Mouse (Mus musculus): ENCODE results near the gene Wasf3. TPM values are rescaled to one million over a fixed set of nuclear protein-coding genes. Genes with fewer than 3 reads are reported as not detected.

Wasf3 gene
- polyA plus RNA-seq, 1 experiment from 2014 or later: 0.50 TPM

DNA sequence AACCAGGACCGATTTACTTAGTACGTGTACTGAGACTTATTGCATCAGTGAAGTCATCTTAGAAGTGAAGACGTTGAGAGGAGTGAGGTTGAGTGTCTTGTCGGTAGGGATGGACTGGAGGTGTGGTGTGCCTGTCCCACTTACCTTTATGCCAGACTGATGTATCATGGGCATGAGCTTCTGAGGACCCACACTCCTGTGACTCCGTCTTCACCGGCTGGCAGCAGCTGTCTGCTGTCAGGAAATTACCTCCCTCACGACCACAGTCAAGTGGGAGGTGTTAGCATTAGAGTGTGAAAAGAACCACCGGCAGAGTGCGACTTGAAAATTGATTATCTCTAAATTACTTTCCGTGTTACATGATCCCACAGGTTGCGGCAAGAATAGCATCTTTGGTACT, 34.0 kb upstream of the Wasf3 start:
- Histone ChIP-seq H3K27ac (replicated peaks) (no peak overlapping the region), H3K9ac (ENCODE audit: low read length) (no peak overlapping the region), H3K4me2 (replicated peaks; ENCODE audit: low read depth) (no peak overlapping the region), H3K9me3 (ENCODE audit: control insufficient read depth, low read length) (no peaks in the 10 kb centered on the region), H3K27me3 (ENCODE audit: control insufficient read depth, insufficient read depth, low read length) (no peaks in the 10 kb centered on the region), H3K4me3 (ENCODE audit: low read depth, low read length) (no peak overlapping the region), H3K36me3 (ENCODE audit: control insufficient read depth, insufficient read depth, low read length) (no peaks in the 10 kb centered on the region), H3K4me1 (replicated peaks; ENCODE audit: control insufficient read depth, insufficient read depth) (no peaks in the 10 kb centered on the region)
- TF ChIP-seq EP300 (optimal IDR thresholded peaks at IDR 0.05) (no peak), CTCF (IDR thresholded peaks at IDR 0.05; ENCODE audit: low read depth) (no peak)
- ATAC-seq (ENCODE audit: low FRiP score, low TSS enrichment) (no peak), DNase-seq (ENCODE audit: low spot score) (no peak)
- 64% methylated on average over 11 of the region's 11 CpGs for WGBS

GRCm38 (mm10) chr5:146352006-146352405, 32.8 kb upstream of the Wasf3 start:
- DNase-seq (ENCODE audit: low spot score) (no peak), ATAC-seq (ENCODE audit: low FRiP score, low TSS enrichment) (no peak)
- whole genome bisulfite sequencing: 85% methylated on average over 7 of the region's 7 CpGs
- Histone ChIP-seq H3K27ac (replicated peaks) (no peak overlapping the region), H3K36me3 (ENCODE audit: control insufficient read depth, insufficient read depth, low read length) (no peaks in the 10 kb centered on the region), H3K9me3 (ENCODE audit: control insufficient read depth, low read length) (no peaks in the 10 kb centered on the region), H3K4me2 (replicated peaks; ENCODE audit: low read depth) (no peak overlapping the region), H3K4me3 (ENCODE audit: low read depth, low read length) (no peak overlapping the region), H3K27me3 (ENCODE audit: control insufficient read depth, insufficient read depth, low read length) (no peaks in the 10 kb centered on the region), H3K9ac (ENCODE audit: low read length) (no peak overlapping the region), H3K4me1 (replicated peaks; ENCODE audit: control insufficient read depth, insufficient read depth) (no peaks in the 10 kb centered on the region)
- TF ChIP-seq EP300 (optimal IDR thresholded peaks at IDR 0.05) (no peak), CTCF (IDR thresholded peaks at IDR 0.05; ENCODE audit: low read depth) (no peak)

DNA sequence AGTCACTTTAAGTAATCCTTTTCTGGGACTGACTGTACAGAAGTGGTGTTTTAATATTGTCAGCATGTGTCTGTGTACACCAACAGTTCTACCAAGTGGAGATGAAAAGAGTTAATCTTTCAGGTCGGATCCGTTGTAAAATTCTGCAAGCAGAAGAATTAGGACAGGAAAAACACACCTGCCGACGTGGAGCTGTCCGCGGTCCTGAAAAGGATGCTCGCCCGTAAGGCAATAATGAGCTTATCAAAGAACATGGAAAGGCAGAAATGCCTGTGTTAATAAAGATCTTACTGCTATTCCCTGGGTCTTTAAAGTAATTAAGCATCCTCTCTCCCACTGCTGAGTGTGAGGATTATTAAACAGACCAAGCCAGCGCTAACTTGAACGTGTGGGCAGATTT, 24.4 kb upstream of the Wasf3 start:
- no peaks in the 10 kb centered on the region for H3K36me3 ChIP-seq (ENCODE audit: control insufficient read depth, insufficient read depth, low read length)
- WGBS: 27% methylated on average over 10 of the region's 10 CpGs
- H3K4me1 ChIP-seq (replicated peaks; ENCODE audit: control insufficient read depth, insufficient read depth): no peaks in the 10 kb centered on the region
- no peak overlapping the region for H3K4me2 ChIP-seq (replicated peaks; ENCODE audit: low read depth)
- TF ChIP-seq EP300 (optimal IDR thresholded peaks at IDR 0.05): no peak
- no peak for TF ChIP-seq CTCF (IDR thresholded peaks at IDR 0.05; ENCODE audit: low read depth)
- H3K27ac ChIP-seq (replicated peaks): no peak overlapping the region
- no peaks in the 10 kb centered on the region for H3K9me3 ChIP-seq (ENCODE audit: control insufficient read depth, low read length)
- ATAC-seq (ENCODE audit: low FRiP score, low TSS enrichment) (no peak), DNase-seq (ENCODE audit: low spot score) (peak; percentile 57)
- H3K4me3 ChIP-seq (ENCODE audit: low read depth, low read length): no peak overlapping the region
- no peaks in the 10 kb centered on the region for H3K27me3 ChIP-seq (ENCODE audit: control insufficient read depth, insufficient read depth, low read length)
- H3K9ac ChIP-seq (ENCODE audit: low read length): no peak overlapping the region

- H3K4me3 ChIP-seq (ENCODE audit: low read depth, low read length): no peak overlapping the region
- no peaks in the 10 kb centered on the region for H3K36me3 ChIP-seq (ENCODE audit: control insufficient read depth, insufficient read depth, low read length)
- ATAC-seq (ENCODE audit: low FRiP score, low TSS enrichment): no peak
- H3K4me1 ChIP-seq (replicated peaks; ENCODE audit: control insufficient read depth, insufficient read depth): no peaks in the 10 kb centered on the region
- H3K27ac ChIP-seq (replicated peaks): no peak overlapping the region
- H3K4me2 ChIP-seq (replicated peaks; ENCODE audit: low read depth): no peak overlapping the region
- no peaks in the 10 kb centered on the region for H3K9me3 ChIP-seq (ENCODE audit: control insufficient read depth, low read length)
- H3K27me3 ChIP-seq (ENCODE audit: control insufficient read depth, insufficient read depth, low read length): no peaks in the 10 kb centered on the region
- no peak for DNase-seq (ENCODE audit: low spot score)
- TF ChIP-seq CTCF (IDR thresholded peaks at IDR 0.05; ENCODE audit: low read depth): no peak
- TF ChIP-seq EP300 (optimal IDR thresholded peaks at IDR 0.05): no peak
- WGBS: 76% methylated on average over 9 of the region's 9 CpGs
- H3K9ac ChIP-seq (ENCODE audit: low read length): no peak overlapping the region
Observed at GRCm38 (mm10) chr5:146362711-146363110, 22.1 kb upstream of the Wasf3 start.

- DNase-seq (ENCODE audit: low spot score) (no peak), ATAC-seq (ENCODE audit: low FRiP score, low TSS enrichment) (no peak)
- no peak overlapping the region for H3K9ac ChIP-seq (ENCODE audit: low read length)
- no peak for TF ChIP-seq EP300 (optimal IDR thresholded peaks at IDR 0.05)
- TF ChIP-seq CTCF (IDR thresholded peaks at IDR 0.05; ENCODE audit: low read depth): no peak
- no peak overlapping the region for H3K4me3 ChIP-seq (ENCODE audit: low read depth, low read length)
- H3K36me3 ChIP-seq (ENCODE audit: control insufficient read depth, insufficient read depth, low read length): no peaks in the 10 kb centered on the region
- WGBS: 55% methylated on average over 2 of the region's 2 CpGs
- no peak overlapping the region for H3K27ac ChIP-seq (replicated peaks)
- no peaks in the 10 kb centered on the region for H3K27me3 ChIP-seq (ENCODE audit: control insufficient read depth, insufficient read depth, low read length)
- no peaks in the 10 kb centered on the region for H3K4me1 ChIP-seq (replicated peaks; ENCODE audit: control insufficient read depth, insufficient read depth)
- no peak overlapping the region for H3K4me2 ChIP-seq (replicated peaks; ENCODE audit: low read depth)
- H3K9me3 ChIP-seq (ENCODE audit: control insufficient read depth, low read length): no peaks in the 10 kb centered on the region
Observed at GRCm38 (mm10) chr5:146368356-146368755, 16.4 kb upstream of the Wasf3 start.

DNA sequence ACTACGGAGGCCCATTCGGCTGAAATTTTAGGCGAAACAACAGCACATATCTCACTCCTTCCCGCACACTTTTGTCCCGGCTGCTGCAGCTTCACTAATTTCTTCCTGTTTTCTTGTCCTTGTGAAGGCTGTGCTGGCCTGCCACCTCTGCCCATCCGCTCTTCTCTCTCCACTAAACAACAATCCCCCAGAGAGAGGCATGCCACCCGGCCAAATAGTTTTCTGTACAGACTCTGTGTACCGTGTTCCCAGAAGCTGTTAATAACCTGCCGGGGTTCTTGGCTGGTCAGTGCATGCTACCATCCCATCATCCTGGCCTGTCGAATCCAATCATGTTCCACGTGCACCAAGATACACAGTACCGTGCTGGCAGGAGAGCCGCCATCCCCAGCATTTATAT, 15.8 kb upstream of the Wasf3 start:
- ATAC-seq (ENCODE audit: low FRiP score, low TSS enrichment): no peak
- H3K36me3 ChIP-seq (ENCODE audit: control insufficient read depth, insufficient read depth, low read length): no peaks in the 10 kb centered on the region
- no peak overlapping the region for H3K9ac ChIP-seq (ENCODE audit: low read length)
- H3K27ac ChIP-seq (replicated peaks): no peak overlapping the region
- DNase-seq (ENCODE audit: low spot score): no peak
- H3K4me2 ChIP-seq (replicated peaks; ENCODE audit: low read depth): no peak overlapping the region
- no peak overlapping the region for H3K4me3 ChIP-seq (ENCODE audit: low read depth, low read length)
- no peaks in the 10 kb centered on the region for H3K9me3 ChIP-seq (ENCODE audit: control insufficient read depth, low read length)
- H3K4me1 ChIP-seq (replicated peaks; ENCODE audit: control insufficient read depth, insufficient read depth): no peaks in the 10 kb centered on the region
- 86% methylated on average over 13 of the region's 13 CpGs for WGBS
- H3K27me3 ChIP-seq (ENCODE audit: control insufficient read depth, insufficient read depth, low read length): no peaks in the 10 kb centered on the region
- TF ChIP-seq EP300 (optimal IDR thresholded peaks at IDR 0.05) (no peak), CTCF (IDR thresholded peaks at IDR 0.05; ENCODE audit: low read depth) (no peak)

All from stomach, postnatal 0 days (tissue).